Mouse (Mus musculus): Measurements from ENCODE around the gene Lair1.

DNA sequence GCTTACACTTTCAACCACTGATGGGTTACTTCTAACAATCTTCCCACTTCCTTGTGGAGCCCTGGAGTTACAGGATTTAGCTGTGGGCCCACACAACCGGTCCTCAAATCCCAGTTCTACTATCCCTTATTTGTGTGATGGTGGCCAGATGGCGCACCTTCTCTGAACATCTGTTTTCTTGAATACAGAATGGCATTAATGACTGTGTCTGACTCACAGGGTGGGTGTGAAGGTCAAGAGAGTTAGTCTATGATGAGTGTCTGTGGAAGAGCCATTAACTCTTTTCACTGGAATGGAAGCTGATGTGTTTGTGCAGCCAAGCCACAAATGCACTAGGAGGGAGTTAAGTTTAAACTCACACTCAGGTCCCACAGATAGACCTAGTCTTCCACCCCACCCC is 35.3 kb upstream of the Lair1 start:
- TF ChIP-seq CTCF (IDR thresholded peaks at IDR 0.05; ENCODE audit: low read depth) (no peak), EP300 (optimal IDR thresholded peaks at IDR 0.05) (no peak)
